8 mouse cellular contexts compared by ENCODE assay signal in the genomic region with DNA sequence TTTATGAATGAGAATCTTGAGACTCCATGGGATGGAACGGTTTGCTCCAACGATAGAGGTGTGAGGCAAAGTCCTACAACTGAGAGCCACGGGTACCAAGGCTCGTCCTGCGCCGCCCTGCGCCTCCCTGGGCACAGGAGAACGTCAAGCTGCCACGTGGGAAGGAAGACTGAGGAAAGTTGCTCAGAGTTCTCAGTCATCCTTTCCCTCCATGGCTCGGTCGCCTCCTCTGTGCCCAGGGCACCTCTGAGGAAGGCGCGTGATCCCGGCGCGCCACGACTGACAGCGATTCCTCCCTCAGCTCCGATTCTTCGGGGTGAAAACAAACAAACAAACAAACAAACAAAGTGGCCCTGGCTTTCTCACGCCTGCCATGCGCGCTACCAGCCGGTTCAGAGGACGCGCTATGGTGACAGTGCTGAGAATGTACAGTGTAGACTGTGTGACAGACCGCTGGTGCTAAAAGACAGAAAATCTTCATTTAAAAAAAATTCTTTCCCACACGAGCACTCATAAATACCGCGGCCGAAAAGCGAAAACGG. TPM values are rescaled to one million over a fixed set of nuclear protein-coding genes. Genes with fewer than 3 reads are reported as not detected.
DNase-seq lines count a peak whose midpoint lies in the region; ATAC-seq and TF ChIP-seq lines count a peak whose summit lies in the region.

No protein-coding gene starts in this region.

- no peak for DNase-seq in cerebellum, adult 2 months
- DNase-seq in cerebellum, postnatal 25 days: no peak
- peak; percentile 41 to 48 for DNase-seq in spleen, postnatal 10 days (ENCODE audit: low spot score in 2 of 2)
- no peak for DNase-seq in spleen, adult 18-20 months
- DNase-seq in liver, embryonic 13.5 days: no peak
- DNase-seq in Muller cell, postnatal 12 days (ENCODE audit: inconsistent ontology term): no peak

- peaks cover 12% of the 10 kb centered on the region for H3K36me3 ChIP-seq in liver, embryonic 13.5 days
- H3K36me3 ChIP-seq in small intestine, adult 2 months (ENCODE audit: control insufficient read depth, insufficient read depth, low read length): no peaks in the 10 kb centered on the region

- peak overlapping the region; percentile 86 for H3K4me3 ChIP-seq in cerebellum, adult 2 months (replicated peaks; ENCODE audit: insufficient read depth, low read depth, low read length)
- peak overlapping the region; percentile 91 for H3K4me3 ChIP-seq in liver, embryonic 13.5 days (replicated peaks)
- peak overlapping the region; percentile 68 for H3K4me3 ChIP-seq in small intestine, adult 2 months (ENCODE audit: low read depth, low read length)

- TF ChIP-seq CTCF in cerebellum, adult 2 months (IDR thresholded peaks at IDR 0.05; ENCODE audit: borderline replicate concordance, insufficient read depth, low read depth, low read length): no peak
- TF ChIP-seq CTCF in small intestine, adult 2 months (IDR thresholded peaks at IDR 0.05; ENCODE audit: extremely low read depth, insufficient read length, insufficient replicate concordance, low read depth, low read length): no peak

- under 1% methylated on average over 33 of the region's 33 CpGs for WGBS in cerebellum, adult 2 months
- WGBS in liver, embryonic 13.5 days (ENCODE audit: insufficient replicate concordance): under 1% methylated on average over 33 of the region's 33 CpGs
- WGBS in small intestine, adult 2 months: under 1% methylated on average over 33 of the region's 33 CpGs

- peak overlapping the region; percentile 89 for H3K9ac ChIP-seq in liver, embryonic 13.5 days

- no peaks in the 10 kb centered on the region for H3K27me3 ChIP-seq in cerebellum, adult 2 months (ENCODE audit: control insufficient read depth, insufficient read depth, low read length)
- no peaks in the 10 kb centered on the region for H3K27me3 ChIP-seq in liver, embryonic 13.5 days
- no peaks in the 10 kb centered on the region for H3K27me3 ChIP-seq in small intestine, adult 2 months (ENCODE audit: control insufficient read depth, insufficient read depth, low read length)

- H3K4me1 ChIP-seq in cerebellum, adult 2 months (ENCODE audit: control insufficient read depth, insufficient read depth, low read length): no peaks in the 10 kb centered on the region
- peaks cover 30% of the 10 kb centered on the region for H3K4me1 ChIP-seq in liver, embryonic 13.5 days (replicated peaks)
- 0 out of 2 replicates have a peak, but pooled peaks cover 2% of the 10 kb centered on the region for H3K4me1 ChIP-seq in small intestine, adult 2 months (ENCODE audit: control insufficient read depth, insufficient read depth, insufficient read length, low read length)

- TF ChIP-seq POLR2A in cerebellum, adult 2 months (IDR thresholded peaks at IDR 0.05; ENCODE audit: borderline replicate concordance, insufficient read depth, low read length): no peak
- no peak for TF ChIP-seq POLR2A in small intestine, adult 2 months (IDR thresholded peaks at IDR 0.05; ENCODE audit: low read depth, low read length)

- peak; percentile 54 for ATAC-seq in granulocyte monocyte progenitor cell, adult 5-6 weeks (replicated peaks; ENCODE audit: poor library complexity, severe bottlenecking)
- ATAC-seq in liver, embryonic 13.5 days (ENCODE audit: low read depth): peak; percentile 77

- H3K9me3 ChIP-seq in liver, embryonic 13.5 days (replicated peaks): no peaks in the 10 kb centered on the region

- peak overlapping the region; percentile 80 for H3K4me2 ChIP-seq in liver, embryonic 13.5 days

- no peak overlapping the region for H3K27ac ChIP-seq in cerebellum, adult 2 months (ENCODE audit: insufficient read depth, low read length)
- H3K27ac ChIP-seq in liver, embryonic 13.5 days: peak overlapping the region; percentile 77
- peak overlapping the region; percentile 21; the same call in 1 of the 2 replicates for H3K27ac ChIP-seq in small intestine, adult 2 months (ENCODE audit: insufficient read depth, low read depth, low read length)

RNA-seq across cellular contexts. Expression of a gene that starts 0.4 kb away (rescaled TPM):
- 5.3 and 5.9 TPM in 2 replicates for polyA plus RNA-seq in cerebellum, adult 2 months (2012; rRNA removed)
- total RNA-seq in granulocyte monocyte progenitor cell, adult 5-6 weeks (2014; fragmentation: Nextera tagmentation): 26.7 and 30.1 TPM in 2 replicates
- 28.4 and 33.3 TPM in 2 replicates for total RNA-seq in granulocyte monocyte progenitor cell, adult 5-6 weeks (2017)
- 9.0 and 12.4 TPM in 2 replicates for polyA plus RNA-seq in liver, embryonic 13.5 days (2015; fragmentation: Nextera tagmentation; extraction: Ambion mirVana)
- polyA plus RNA-seq in small intestine, adult 2 months (2012; rRNA removed): 0.50 and 0.80 TPM in 2 replicates

RNA-seq across cellular contexts. Expression of a gene that starts 23.0 kb away (rescaled TPM):
- polyA plus RNA-seq in cerebellum, adult 2 months (2012; rRNA removed): 53.7 and 53.8 TPM in 2 replicates
- 4.0 and 5.9 TPM in 2 replicates for total RNA-seq in granulocyte monocyte progenitor cell, adult 5-6 weeks (2014; fragmentation: Nextera tagmentation)
- total RNA-seq in granulocyte monocyte progenitor cell, adult 5-6 weeks (2017): 2.0 and 2.3 TPM in 2 replicates
- 0.80 and 0.90 TPM in 2 replicates for polyA plus RNA-seq in liver, embryonic 13.5 days (2015; fragmentation: Nextera tagmentation; extraction: Ambion mirVana)
- 1.5 and 3.3 TPM in 2 replicates for polyA plus RNA-seq in small intestine, adult 2 months (2012; rRNA removed)

Comparison
In these comparisons a context has a peak if more than half of its experiments do, and no peak if none do; other contexts are left out.
1. DNase-seq: peak in spleen, postnatal 10 days (2 of 2); none in cerebellum, adult 2 months (0 of 2), cerebellum, postnatal 25 days (0 of 2), spleen, adult 18-20 months (0 of 2), liver, embryonic 13.5 days (single experiment) and Muller cell, postnatal 12 days (single experiment).
2. RNA of a gene that starts 23.0 kb away (polyA plus RNA-seq): 53.7 to 53.8 TPM in cerebellum, adult 2 months; 1.5 to 3.3 TPM in small intestine, adult 2 months and 0.80 to 0.90 TPM in liver, embryonic 13.5 days; every median in the first group is over 10 times any median in the second.
3. Peak in every context shown above with its lines, with median percentiles within 50 percentile points of each other: H3K4me3 ChIP-seq.